Mouse (Mus musculus) adrenal gland, postnatal 4 days (tissue): ENCODE measurements around the gene Gm17720. TPM values are rescaled to one million over a fixed set of nuclear protein-coding genes. Genes with fewer than 3 reads are reported as not detected.

Experiments
- DNase-seq, 2 experiments: peaks; one replicate each; pipeline ENCODE4 v3.0.0; 2021 to 2022; ENCODE audit warnings: low spot score in 2 of 2, mixed read lengths in 2 of 2
- long read RNA-seq, 2 experiments: library from polyadenylated mRNA; stranded (forward); transcript quantifications; one replicate each; pipeline ENCODE4 v2.0.0; 2021
- total RNA-seq, 2 experiments: library from RNA; stranded (reverse); gene quantifications; 2 replicates each; pipeline ENCODE4 v1.2.3; 2021

Gene Gm17720
- total RNA-seq = not detected
- long read RNA-seq, experiment 1 = 0 reads
- long read RNA-seq, experiment 2, partial matches to known transcripts = 0 of 2 reads
- long read RNA-seq, experiment 2, other reads (novel, unspliced or antisense) = 2 of 2 reads

DNA sequence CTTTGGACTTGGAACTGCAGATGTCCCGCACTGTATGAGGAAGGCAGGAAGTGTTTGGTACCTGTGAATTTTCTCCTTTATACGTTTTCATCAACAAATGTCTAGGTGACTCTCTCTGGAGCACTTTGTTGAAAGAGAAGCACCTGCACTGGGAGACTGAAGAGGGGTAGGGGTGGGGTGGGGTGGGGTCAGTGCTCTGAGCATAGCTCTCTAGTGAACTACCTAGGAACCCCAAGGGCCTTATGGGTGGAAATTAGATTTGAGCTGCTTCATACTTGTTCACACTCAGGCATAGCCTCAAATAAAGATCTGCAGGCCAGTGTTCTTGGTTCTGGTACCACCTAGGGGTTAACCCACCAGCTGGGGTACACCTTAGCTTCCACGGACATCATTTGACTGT is at the start of gene Gm17720:
Gm17720 (minus strand) TSS at position 101 of the 400 bp plus-strand sequence.
- no peak for DNase-seq

DNA sequence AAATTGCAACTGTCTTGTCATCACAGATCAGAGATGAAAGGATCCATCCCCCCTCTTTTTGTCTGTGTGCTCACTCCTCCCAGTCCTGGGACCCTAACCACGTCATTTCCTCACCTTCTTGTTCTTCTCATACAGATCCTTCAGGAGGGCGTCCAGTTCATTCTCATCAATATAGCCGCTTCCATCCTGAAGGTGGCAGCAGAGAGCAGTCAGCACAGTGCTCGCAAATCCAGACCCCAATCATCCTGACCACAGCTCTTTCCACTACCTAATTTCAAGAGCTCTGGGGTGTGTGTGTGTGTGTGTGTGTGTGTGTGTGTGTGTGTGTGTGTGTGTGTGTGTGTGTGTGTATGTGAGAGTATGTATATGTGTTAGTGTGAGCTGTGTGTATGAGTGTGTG is 43.0 kb upstream of the Gm17720 start:
- no peak for DNase-seq

DNA sequence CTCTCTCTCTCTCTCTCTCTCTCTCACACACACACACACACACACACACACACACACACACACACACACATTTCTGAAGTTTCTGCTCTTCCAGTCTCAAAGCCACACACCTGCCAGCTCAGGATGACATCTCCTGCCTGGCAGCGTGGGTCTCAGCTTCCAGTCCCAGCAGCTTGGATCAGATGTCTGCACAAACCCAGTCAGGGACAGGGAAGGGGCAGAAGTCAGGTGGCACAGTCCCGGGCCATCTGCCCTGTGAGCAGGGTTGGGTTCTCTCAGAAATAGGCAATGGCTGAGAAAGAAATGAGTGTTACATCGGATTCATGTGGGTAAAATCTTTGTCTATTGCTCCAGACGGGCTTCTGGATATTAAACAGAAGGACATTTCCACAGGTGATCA is 38.2 kb upstream of the Gm17720 start:
- DNase-seq = no peak

DNA sequence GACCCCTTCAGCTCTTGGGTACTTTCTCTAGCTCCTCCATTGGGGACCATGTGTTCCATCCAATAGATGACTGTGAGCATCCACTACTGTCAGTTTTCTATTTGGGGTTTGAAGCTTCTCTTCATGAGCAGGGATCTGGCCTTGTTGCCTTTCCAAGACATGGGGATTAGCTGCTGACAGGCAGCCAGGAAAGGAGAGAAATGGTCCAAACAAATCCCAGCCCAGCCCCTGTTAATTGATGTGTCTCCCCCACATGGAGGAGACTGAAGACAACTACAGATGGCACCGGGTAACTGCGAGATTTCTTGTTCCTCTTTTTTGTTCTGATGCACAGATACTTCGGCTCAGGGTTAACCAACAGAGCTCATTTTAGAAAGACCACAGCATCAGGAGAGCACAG is 37.6 kb upstream of the Gm17720 start:
- no peak for DNase-seq

DNA sequence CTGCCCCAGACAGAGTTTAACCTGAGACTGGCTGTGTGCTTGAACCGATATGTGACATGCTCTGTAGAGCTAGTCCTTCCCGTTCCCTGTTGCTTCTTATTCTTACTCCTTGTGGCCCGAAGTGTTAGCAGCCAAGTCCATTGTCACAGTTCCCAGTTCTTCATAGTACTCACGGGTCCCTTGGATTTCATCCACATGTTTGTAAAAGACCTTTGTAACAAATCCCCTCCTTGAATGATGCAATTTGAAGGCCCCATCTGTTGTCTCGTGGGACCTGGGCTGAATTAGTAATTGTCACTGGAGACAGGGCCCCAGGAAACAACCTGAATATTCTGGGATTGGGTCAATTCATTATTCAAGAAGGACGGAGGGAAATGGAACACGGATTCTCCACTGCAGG is 33.0 kb upstream of the Gm17720 start:
- DNase-seq = no peak

DNA sequence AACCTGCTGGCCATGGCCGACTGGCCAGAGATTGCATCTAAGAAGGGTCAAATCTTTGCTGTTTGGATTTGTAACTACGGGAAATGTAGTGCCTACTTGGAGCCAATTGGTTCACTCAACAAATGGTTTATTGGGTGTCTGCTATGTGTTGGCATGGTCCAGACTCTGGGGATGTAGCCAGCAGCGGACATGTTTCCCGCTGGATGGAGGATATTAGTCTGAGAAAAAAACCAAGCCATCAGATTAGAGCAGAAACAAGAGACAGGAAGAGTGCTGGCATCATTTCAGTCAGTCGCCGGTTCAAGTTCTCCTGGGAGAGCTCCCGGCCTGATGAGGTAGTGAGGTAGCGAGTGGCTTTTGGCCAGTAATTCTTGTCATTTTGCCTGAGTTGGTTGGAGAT is 31.7 kb upstream of the Gm17720 start:
- no peak for DNase-seq

DNA sequence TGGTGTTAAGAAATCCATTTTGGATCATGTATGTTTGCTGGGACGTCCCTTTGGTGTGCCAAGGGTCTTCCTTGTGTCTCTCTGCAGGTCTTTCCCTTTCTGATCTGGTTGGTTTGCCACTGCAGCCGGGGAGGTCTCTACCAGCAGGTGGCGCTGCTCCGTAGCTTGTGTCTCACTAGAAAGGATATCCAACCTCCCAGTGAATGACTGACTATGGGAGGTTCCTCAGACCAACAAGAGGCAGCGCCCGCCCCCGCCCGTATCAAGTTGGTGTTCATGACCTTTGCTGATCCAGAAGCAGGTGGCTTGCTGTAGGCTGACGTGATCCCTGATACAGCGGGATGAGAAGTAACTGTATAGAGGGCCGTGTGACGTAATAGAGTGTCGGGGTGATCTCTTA is 28.0 kb upstream of the Gm17720 start:
- peak; percentile 39 to 48 for DNase-seq

DNA sequence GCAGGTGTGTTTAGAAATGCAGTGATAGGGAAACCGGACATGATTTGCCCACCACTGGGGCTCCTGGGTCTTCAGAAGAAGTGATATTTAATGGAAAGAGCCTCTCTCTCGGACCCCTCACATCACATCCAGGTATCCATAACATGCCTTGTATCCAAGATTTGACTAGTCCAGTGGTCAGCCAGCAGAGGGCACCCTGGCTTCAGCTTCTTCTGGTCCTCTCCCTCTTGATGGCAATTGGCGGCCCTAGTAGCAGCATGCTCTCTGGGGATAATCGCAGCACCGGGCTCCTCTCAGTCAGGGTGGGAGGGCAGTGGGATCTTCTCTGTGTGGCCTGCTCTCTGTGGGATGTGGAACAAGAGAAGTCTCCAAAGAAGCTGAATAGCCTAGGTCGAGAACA is 17.2 kb upstream of the Gm17720 start:
- no peak for DNase-seq

DNA sequence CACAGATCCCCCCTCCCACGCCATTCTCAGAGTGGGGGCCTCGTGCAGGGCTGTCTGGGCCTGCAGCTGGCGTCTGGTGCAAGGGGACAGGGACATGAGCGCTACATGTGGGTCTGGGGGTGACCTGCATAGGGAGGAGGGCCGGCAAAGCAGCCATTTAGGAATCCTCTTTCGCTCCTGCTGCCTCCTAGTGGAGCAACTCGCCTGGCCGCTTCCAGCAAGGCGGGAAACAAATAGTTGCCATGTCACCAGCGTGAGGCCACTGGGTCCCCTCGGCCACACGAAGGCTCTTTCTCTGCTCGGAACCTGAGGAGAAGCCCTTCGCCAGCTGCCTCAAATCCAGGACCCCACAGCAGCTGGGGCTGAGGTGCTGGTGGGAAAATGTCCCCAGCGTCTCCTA is 877 bp downstream of the Gm17720 start:
- no peak for DNase-seq

DNA sequence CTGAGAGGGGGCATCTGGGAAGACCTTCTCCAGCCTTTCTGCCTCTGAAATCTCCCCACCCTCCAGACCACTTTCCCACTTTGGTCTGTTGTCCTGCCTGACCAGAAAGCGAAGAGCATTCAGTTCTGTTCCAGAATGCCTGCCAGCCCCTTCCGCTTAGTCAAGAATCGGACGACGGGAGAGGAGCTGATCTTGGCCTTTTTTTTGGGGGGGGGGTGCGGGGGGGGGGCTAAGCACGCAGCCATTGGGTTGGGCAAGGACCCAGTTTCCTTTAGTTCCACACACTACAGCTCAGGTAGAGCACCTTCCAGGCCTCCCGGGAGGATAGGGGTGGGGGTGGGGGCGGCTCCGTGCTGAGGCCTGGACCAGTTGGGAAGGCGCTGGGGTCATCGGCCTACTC is 1.6 kb downstream of the Gm17720 start, which contains the start of gene Gm21964:
Gm21964 (plus strand) TSS at position 301 of the 400 bp plus-strand sequence.
- no peak for DNase-seq

DNA sequence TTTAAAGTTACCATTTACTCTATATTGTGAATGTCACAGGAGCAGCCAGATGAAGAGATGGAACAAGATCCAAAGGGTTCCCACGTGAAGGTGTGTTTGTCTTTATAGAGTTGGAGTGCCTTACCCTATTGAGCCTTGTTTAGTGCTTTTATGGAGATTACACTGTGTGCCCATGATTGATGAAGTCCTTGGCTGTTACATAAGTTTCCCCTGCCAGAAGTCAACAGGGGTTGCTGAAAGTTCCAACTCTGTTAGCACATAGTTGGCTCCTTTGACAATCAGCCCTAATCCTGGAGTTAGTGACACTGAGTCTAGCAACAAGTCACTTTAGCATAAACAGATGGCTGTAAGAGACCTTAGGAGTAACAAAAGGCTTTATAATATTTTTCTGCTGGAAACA is 10.7 kb downstream of the Gm17720 start:
- no peak for DNase-seq

DNA sequence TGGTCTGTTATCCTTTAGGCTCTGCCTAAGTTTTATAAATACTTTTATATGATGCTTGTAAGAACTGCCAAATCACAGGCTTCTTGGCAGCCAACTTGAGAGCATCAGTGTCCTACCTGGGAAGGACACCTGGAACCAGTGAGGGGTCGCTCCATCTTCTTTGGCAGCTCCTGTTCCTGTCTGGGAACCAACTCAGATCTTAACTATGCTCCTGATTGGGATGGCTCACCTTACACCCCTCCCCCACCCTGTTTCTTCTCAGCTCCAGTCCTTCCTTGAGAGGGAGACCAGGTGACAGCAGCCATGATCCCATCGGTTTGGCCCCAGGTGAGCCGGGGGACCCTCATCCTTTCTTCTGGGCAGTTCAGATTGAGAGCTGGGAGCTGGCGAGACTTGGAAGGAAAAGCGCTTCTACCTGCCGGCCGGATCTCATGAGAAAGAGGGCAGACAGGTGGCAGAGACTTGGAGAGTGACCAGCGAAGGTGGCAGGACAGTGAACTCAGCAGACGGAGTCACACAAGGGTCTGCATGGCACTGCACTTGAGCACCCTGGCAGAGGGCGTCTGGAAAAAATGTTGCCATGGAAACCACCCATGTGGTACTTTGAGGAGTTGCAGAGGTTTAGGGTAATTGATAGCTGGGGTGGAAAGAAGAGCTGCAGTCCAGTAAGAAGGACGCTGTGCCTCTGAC is 20.0 kb downstream of the Gm17720 start:
- no peak for DNase-seq

DNA sequence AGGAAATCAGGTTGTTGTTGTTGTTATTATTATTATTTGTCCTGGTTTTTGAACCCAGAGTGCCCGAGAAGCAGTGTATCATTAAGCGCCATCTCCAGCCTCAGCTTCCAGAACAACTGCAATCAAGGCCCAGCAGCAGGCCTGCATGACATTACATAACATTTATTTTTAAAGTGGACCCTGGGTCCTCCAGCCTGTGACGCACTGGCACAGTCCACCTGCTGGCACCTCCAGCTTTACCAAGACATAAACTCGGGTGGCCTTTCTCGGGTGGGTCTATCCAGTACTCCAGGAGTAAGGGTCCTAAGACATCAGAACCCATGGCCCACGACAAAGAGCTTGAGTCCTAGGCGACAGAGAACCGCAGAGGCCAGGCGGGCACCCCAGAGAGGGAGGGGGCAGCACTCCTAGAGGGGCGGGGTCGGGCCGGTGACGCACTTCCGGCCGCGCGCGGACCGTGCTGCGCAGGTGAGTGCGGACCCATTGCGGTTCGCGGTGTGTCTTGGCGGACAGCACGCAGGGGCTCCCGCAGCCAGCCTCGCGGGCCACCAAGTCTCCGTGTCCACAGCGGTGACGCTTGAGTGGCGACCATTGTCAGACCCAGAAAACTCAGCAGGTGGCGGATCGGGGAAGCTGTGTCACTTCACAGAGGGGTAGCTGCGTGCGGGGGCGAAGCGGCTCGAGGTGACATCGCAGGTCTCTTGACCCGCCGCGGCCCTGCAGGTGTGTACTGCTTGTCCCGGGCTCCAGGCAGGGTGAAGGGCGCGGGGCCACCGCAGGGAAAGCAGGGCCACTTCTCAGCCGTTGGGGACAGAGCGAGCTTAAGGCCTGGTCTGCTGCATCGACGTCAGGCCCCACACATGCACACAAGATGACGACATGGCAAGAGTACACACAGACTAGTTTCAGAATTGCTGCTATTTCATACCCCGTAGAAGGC is 23.0 kb downstream of the Gm17720 start, which contains the start of gene Zfp612:
Zfp612 (plus strand) TSS at position 465 of the 940 bp plus-strand sequence.
- peak; percentile 18 to 31 for DNase-seq

DNA sequence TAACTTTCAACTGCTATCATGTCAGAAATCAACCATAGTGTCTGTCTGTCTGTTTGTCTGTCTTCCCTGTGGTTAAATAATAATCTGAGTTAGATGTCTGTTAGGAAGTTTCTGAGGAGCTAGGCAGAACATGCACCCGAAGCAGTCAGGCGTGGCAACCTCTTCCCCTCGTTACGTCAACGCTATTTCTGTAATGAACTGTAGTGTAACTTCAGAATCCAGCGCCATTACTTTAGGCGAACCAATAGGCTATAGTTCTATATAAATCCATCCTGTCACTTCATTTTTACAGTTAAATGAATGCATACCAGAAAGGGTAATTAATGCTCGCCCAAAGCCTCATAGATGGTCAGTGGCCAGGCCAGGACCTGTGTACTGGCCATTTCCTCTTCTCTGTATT is 28.1 kb downstream of the Gm17720 start:
- no peak for DNase-seq

DNA sequence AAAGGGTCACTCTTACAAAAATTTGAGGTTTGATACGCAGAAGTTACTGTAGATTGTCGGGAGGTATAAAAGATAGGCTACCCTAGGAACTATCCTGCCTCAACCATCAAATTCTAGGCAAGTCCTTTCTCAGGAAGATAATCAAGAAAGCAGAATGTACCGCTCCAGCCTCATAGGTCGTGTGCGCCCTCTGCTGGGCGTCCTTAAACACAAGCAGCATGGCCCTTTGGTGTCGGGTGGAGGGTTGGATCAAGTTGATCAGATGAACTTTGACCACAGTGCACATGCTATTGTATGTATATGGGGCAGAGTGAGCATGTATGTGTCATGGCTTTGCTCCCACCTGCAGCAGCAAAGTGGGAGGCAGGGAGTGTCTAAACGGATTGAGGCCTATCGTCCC is 31.0 kb downstream of the Gm17720 start:
- peak in 1 of 2 experiments; percentile 25 for DNase-seq

DNA sequence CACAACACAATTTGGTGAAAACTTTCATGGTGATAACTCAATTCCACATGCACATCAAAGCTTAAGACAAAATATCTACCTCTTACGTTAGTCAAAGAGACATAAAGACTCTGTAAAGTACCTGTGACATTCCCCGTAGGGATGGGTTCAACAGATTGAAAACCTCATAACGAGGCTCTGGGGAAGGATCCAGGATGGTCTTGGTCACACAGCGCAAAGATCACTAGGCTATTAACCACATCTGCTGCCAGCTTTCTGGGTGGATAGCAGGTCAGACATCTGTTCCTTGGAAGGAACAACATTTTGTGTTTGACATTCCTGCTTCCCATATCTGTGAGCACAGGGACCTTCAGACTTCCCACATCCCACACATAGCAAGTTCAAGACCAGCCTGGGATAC is 32.8 kb downstream of the Gm17720 start:
- no peak for DNase-seq

DNA sequence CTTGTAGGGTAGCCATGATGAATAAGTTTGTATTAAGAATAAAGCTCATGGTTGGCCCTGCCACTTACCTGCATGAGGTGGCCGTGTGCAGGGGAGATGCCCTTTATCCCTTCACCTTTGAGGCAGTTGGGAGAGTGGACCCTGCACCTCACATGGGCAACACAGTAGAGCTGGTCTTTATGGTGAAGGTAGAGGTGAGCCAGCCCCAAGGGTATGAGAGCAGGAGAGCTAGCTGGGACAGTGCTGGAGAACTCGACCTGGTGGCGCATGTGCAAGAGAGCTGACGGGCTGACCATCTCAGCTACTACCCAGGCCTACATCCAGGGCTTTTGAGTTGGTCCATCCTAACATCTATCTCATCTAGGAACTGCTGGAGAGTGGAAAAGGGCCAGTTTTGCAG is 36.9 kb downstream of the Gm17720 start:
- DNase-seq = no peak

DNA sequence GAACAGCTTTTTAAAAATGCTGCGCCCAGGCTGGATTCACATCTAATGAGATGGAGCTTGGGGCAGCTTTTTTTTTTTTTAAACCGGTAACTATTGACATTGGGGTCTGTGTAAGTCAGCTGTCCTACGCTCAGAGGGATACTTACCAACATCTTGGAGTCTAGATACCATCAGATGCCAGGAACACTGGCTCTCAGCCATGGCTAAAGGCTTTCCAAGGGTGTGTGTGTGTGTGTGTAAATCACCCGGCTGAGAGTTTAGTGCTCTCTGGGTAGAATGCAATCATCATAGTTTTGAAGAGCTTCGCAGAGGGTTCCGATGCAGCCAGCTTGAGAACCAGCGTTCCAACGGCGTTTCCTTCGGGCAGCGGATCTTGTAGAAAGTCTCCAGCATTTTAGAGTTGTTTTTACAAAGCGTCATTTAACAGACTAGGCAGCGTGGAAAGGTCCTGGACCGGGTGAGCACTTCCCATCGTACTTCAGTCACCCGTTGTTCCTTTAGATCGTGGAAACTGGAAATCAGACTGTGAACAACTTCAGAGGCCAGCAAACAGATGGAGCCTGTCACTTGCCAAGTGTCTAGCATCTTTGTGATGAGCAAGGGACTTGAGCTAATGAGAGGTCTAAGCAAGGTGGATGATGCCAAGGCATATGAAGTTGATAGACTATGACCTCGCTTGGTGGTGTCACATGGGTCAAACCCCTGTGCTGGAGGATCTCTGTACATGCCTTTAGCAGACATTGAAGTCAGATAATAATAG is 37.8 kb downstream of the Gm17720 start:
- DNase-seq = no peak

DNA sequence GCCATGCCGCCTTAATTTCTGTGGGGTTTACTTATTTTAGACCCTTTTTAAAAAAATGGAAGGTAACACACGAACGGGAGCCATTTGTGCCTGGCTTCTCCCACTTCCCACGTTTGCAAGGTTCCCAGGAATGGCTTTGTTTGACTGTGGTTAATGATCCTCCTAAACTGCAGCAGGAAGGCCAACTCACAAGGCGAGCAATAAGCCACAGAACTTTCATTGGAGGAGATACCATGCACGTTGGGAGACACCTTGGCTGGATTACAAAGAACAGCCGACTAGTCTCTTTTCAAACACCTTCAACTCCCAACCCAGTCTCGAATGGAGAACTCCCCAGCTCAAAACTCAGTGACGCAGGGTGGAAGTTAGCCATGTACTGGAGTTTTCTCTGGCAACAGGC is 38.4 kb downstream of the Gm17720 start:
- DNase-seq = no peak

DNA sequence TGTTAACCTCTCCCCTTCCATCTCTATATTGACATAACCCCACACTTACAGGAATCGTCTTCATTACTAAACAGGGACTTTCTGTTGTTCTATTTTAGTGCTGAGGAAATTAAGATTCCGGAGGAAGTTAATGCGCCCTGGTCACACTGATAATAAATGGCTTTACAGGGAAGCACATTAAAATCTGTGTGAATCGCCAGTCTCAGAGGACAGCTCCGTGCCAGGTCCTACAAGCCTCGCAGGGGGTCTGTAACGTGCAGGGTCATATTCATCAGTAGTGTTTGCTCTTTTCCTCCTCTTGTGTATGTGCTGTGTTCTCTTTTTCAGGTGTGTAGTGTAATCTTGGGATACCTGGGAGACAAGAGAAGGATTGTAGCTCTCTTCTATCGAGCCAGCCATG is 44.3 kb downstream of the Gm17720 start:
- DNase-seq = no peak

DNA sequence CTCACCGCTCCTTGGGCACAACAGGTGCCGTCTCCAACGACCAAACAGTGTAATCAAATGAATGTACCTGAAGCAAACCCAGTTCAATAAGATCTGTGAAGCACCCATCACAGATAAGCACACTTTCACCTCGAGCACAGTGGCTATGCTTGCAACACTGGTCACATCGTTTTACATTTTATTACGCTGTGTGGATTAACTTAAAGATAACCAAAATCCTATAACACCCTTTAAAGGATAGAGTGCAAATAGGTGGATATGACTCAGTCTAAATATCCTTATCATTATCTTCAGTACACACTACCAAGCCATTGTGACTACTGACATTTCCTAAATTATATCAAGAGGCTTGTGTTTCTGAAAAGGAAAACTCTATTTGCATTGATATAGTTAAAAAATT is 51.3 kb downstream of the Gm17720 start:
- no peak for DNase-seq
